Mouse (Mus musculus) myocyte (in vitro differentiated cells): ENCODE measurements around the gene Traf4.

Experiments used
- CEBPB ChIP-seq: IDR thresholded peaks from 2 replicates; pipeline ENCODE4 v1.6.1; 2011; ENCODE audit warnings: mild to moderate bottlenecking, moderate library complexity; ENCODE audit not compliant: poor library complexity, insufficient read depth, severe bottlenecking
- E2F4 ChIP-seq: IDR thresholded peaks from one replicate; pipeline ENCODE4 v1.6.1; 2011; ENCODE audit warnings: mild to moderate bottlenecking, control low read depth, moderate library complexity; ENCODE audit not compliant: insufficient read depth
- MAX ChIP-seq: IDR thresholded peaks from one replicate; pipeline ENCODE4 v1.6.1; 2011; ENCODE audit warnings: low read depth, mild to moderate bottlenecking, control low read depth
- MYOD1 ChIP-seq, 3 experiments: IDR thresholded peaks; one replicate each; pipeline ENCODE4 v1.6.1; 2011; ENCODE audit warnings: control low read depth in 2 of 3, low read depth in 2 of 3, mild to moderate bottlenecking in 2 of 3, moderate library complexity in 1 of 3; ENCODE audit not compliant: insufficient read length in 2 of 3, control insufficient read depth in 1 of 3
- MYOG ChIP-seq, 3 experiments: IDR thresholded peaks; one replicate each; pipeline ENCODE4 v1.6.1; 2011; ENCODE audit warnings: control low read depth in 2 of 3, low read depth in 2 of 3, mild to moderate bottlenecking in 2 of 3; ENCODE audit not compliant: insufficient read length in 2 of 3, control insufficient read depth in 1 of 3, insufficient read depth in 1 of 3
- POLR2A ChIP-seq: IDR thresholded peaks from one replicate; pipeline ENCODE4 v1.6.1; 2011; ENCODE audit warnings: low read depth, mild to moderate bottlenecking, control low read depth, moderate library complexity; ENCODE audit not compliant: insufficient read length
- POLR2AphosphoS2 ChIP-seq: IDR thresholded peaks from one replicate; pipeline ENCODE4 v1.6.1; 2011; ENCODE audit warnings: low read depth, control low read depth; ENCODE audit not compliant: insufficient read length
- TCF12 ChIP-seq: IDR thresholded peaks from one replicate; pipeline ENCODE4 v1.6.1; 2011; ENCODE audit warnings: mild to moderate bottlenecking, control low read depth; ENCODE audit not compliant: poor library complexity, insufficient read depth, severe bottlenecking
- USF1 ChIP-seq: IDR thresholded peaks from one replicate; pipeline ENCODE4 v1.6.1; 2011; ENCODE audit warnings: low read depth, mild to moderate bottlenecking, control low read depth, moderate library complexity

DNA sequence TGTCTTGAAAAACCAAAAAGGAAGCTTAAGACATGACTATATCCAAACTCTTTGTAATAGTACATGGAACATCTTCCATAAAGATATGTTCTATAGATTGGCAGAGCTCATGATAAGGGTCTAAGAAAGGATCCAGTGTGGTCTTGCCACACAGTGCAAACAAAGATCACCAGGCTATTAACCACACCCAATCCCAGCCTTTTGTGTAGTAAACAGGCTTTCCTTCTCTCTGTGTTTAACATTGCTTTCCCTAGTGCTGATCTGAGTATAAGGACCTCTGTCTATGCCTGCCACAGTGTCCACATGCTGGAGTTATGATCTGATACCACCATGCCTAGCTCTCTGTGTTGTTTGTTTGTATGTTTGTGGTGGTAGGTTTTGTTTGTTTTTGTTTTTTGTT lies 41.6 kb downstream of the Traf4 start:
- no peak for TF ChIP-seq POLR2A
- TF ChIP-seq USF1 = no peak
- no peak for TF ChIP-seq CEBPB
- no peak for TF ChIP-seq E2F4
- no peak for TF ChIP-seq MAX
- TF ChIP-seq POLR2AphosphoS2 = no peak
- no peak for TF ChIP-seq MYOD1 (IDR thresholded peaks at IDR 0.05; ENCODE audit: control insufficient read depth in 1 of 3, insufficient read length in 2 of 3, low read depth in 2 of 3)
- TF ChIP-seq MYOG (IDR thresholded peaks at IDR 0.05; ENCODE audit: control insufficient read depth in 1 of 3, insufficient read depth in 1 of 3, insufficient read length in 2 of 3, low read depth in 2 of 3) = no peak
- no peak for TF ChIP-seq TCF12
